In the genomic region with DNA sequence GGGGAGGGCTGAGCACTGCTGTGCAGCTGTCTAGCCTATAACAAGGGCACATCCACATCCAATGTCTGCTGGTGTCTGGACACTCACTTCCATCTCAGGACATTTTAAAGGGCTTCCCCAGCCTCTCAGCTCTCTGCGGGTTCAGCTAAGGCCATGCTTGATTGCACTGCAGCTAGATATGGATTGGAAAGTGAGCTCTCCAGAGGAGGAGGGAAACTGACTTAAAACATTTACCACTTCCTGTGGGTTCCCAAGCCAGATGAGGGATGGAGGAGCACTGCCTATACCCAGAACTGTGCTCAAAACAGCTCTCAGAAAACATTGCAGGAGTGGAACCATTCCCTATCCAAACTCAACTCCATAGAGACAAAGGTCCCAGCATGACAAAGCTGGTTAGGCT, we compare ENCODE assay signal across 16 mouse cellular contexts.
"Had no signal": no experiment of that assay in that cellular context is flagged by ENCODE, and none has a peak within 500 bp of the region (broad histone marks: within the 10 kb centered on the region; RNA-seq: fewer than 3 reads in every experiment).

No protein-coding gene starts in this region.

- H3K27ac ChIP-seq: kidney, embryonic 15.5 days; left cerebral cortex, adult 2 months; liver, embryonic 13.5 days had no signal

- H3K27me3 ChIP-seq: kidney, embryonic 15.5 days; liver, embryonic 13.5 days had no signal

- H3K4me2 ChIP-seq: kidney, embryonic 15.5 days; liver, embryonic 13.5 days; midbrain, embryonic 11.5 days had no signal

- H3K4me1 ChIP-seq: kidney, embryonic 15.5 days; liver, embryonic 13.5 days had no signal

- H3K4me3 ChIP-seq: kidney, embryonic 15.5 days; left cerebral cortex, adult 2 months; liver, embryonic 13.5 days had no signal

- H3K9me3 ChIP-seq: liver, embryonic 13.5 days had no signal

- H3K36me3 ChIP-seq: kidney, embryonic 15.5 days; liver, embryonic 13.5 days had no signal

- H3K9ac ChIP-seq: kidney, embryonic 15.5 days; liver, embryonic 13.5 days had no signal

- DNase-seq: kidney, adult 11 months; kidney, adult 8-10 months; kidney, postnatal 10 days; kidney, postnatal 36 days; layer of hippocampus, postnatal 36 days; liver, embryonic 13.5 days; lung, adult 2 months; lung, postnatal 14 days; lung, postnatal 4 days; midbrain, embryonic 14.5 days; right cerebral cortex, postnatal 4 days; thymus, adult 2 months; thymus, postnatal 4 days had no signal
